Mouse (Mus musculus) small intestine, adult 2 months (tissue): Measurements from ENCODE around the gene Stard10.

Source experiments
- CTCF ChIP-seq: fragments of 200-500 bp; IDR thresholded peaks from 2 replicates; pipeline ENCODE4 v1.5.1; 2012; ENCODE audit warnings: low read depth, mild to moderate bottlenecking, control low read depth, inconsistent platforms, low read length, moderate library complexity, mixed read lengths; ENCODE audit not compliant: insufficient replicate concordance, insufficient read length; ENCODE audit errors: extremely low read depth
- POLR2A ChIP-seq: fragments of 200-500 bp; IDR thresholded peaks from 2 replicates; pipeline ENCODE4 v1.6.1; 2012; ENCODE audit warnings: low read depth, mild to moderate bottlenecking, control low read depth, inconsistent platforms, low read length, moderate library complexity

GRCm38 (mm10) chr7:101335228-101335627 lies 18.3 kb downstream of the Stard10 start:
- TF ChIP-seq CTCF = no peak
- TF ChIP-seq POLR2A = no peak
